Mouse (Mus musculus): ENCODE measurements at regions not wholly inside any gene's neighbourhood (a gene's known extent, or its start where the extent isn't known, plus 50 kb on each side); places are given as distances from the start of the nearest gene placed in this dataset.
A peak's percentile ranks its signal among the peaks of the same experiment; 100 is the strongest.

- no peak for DNase-seq
Measured at GRCm38 (mm10) chr2:148558365-148558764, 114.0 kb upstream of the Nxt1 start.

- no peak for DNase-seq
Measured at GRCm38 (mm10) chr2:148551207-148551606, 107.8 kb upstream of the Cd93 start.

GRCm38 (mm10) chr2:148549618-148550017, 106.3 kb upstream of the Cd93 start:
- no peak for DNase-seq

GRCm38 (mm10) chr2:148542340-148542739, 99.0 kb upstream of the Cd93 start:
- DNase-seq = no peak

- DNase-seq = no peak
Measured at GRCm38 (mm10) chr2:148537914-148538510, 94.6 kb upstream of the Cd93 start.

GRCm38 (mm10) chr2:148537251-148537650, 93.9 kb upstream of the Cd93 start:
- DNase-seq = no peak

- no peak for DNase-seq
Measured at GRCm38 (mm10) chr2:148536608-148537007, 93.2 kb upstream of the Cd93 start.

GRCm38 (mm10) chr2:148535562-148536180, 92.3 kb upstream of the Cd93 start:
- peak; percentile 18 for DNase-seq

GRCm38 (mm10) chr2:148532051-148532450, 88.7 kb upstream of the Cd93 start:
- no peak for DNase-seq

GRCm38 (mm10) chr2:148530546-148530945, 87.2 kb upstream of the Cd93 start:
- peak; percentile 36 for DNase-seq

GRCm38 (mm10) chr2:148529900-148530299, 86.5 kb upstream of the Cd93 start:
- DNase-seq = no peak

GRCm38 (mm10) chr2:148527755-148528154, 84.4 kb upstream of the Cd93 start:
- DNase-seq = no peak

GRCm38 (mm10) chr2:148525496-148525895, 82.1 kb upstream of the Cd93 start:
- no peak for DNase-seq

GRCm38 (mm10) chr2:148523401-148523800, 80.0 kb upstream of the Cd93 start:
- DNase-seq = no peak

GRCm38 (mm10) chr2:148522936-148523335, 79.6 kb upstream of the Cd93 start:
- DNase-seq = no peak

- no peak for DNase-seq
Measured at GRCm38 (mm10) chr2:148521966-148522575, 78.7 kb upstream of the Cd93 start.

GRCm38 (mm10) chr2:148520291-148520690, 76.9 kb upstream of the Cd93 start:
- DNase-seq = no peak

- DNase-seq = no peak
Measured at GRCm38 (mm10) chr2:148519689-148520290, 76.4 kb upstream of the Cd93 start.

GRCm38 (mm10) chr2:148517906-148518305, 74.5 kb upstream of the Cd93 start:
- no peak for DNase-seq

- no peak for DNase-seq
Measured at GRCm38 (mm10) chr2:148510008-148510681, 66.8 kb upstream of the Cd93 start.

- no peak for DNase-seq
Measured at GRCm38 (mm10) chr2:148509357-148509756, 66.0 kb upstream of the Cd93 start.

GRCm38 (mm10) chr2:148507523-148507922, 64.2 kb upstream of the Cd93 start:
- no peak for DNase-seq

GRCm38 (mm10) chr2:148506966-148507365, 63.6 kb upstream of the Cd93 start:
- no peak for DNase-seq
